Mouse (Mus musculus) cerebellum, adult (tissue): ENCODE measurements around the gene Ciz1.
A peak's percentile ranks its signal among the peaks of the same experiment; 100 is the strongest.

Experiments
- ATAC-seq: cut with Nextera tagmentation; 2 replicates; pipeline ENCODE4 v1.9.2; 2017; ENCODE audit warnings: mild to moderate bottlenecking, moderate library complexity, mixed read lengths; ENCODE audit not compliant: insufficient number of reproducible peaks, low FRiP score, low TSS enrichment

Gene Ciz1

DNA sequence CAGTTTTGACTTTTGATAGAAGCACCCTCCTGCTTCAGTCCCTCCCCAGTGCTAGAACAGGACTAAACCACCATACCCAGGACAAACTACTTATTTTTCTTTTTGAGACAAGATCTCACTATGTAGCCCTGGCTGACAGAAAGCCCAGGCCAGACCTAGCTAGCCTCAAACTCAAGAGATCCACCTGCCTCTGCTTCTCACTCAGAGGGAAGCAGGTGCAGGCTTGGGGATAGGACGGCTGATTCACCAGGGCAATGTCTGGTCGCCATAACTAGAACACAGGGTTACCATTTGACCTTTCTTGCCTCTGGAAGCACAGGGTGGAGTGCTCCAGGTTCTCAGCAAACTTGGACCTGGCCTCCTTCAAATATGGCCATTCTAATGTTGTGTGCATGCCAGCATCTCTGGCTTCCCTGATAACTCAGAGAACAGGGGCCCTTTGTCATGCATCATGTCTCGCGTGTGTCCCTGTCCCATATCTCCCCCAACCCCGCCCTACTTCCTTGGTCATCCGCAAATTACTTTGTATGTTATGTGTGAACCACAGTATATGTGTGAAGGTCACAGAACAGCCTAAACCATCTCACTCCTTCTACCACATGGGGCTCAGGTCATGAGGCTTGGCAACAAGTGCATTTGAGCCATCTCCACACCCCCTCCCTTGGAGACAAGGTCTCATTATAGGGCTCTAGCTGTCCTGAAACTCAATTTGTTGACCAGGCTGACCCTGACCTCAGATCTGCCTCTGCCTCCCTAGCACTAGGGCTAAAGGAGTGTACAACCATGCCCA lies 60.8 kb downstream of the Ciz1 start:
- ATAC-seq: no peak

DNA sequence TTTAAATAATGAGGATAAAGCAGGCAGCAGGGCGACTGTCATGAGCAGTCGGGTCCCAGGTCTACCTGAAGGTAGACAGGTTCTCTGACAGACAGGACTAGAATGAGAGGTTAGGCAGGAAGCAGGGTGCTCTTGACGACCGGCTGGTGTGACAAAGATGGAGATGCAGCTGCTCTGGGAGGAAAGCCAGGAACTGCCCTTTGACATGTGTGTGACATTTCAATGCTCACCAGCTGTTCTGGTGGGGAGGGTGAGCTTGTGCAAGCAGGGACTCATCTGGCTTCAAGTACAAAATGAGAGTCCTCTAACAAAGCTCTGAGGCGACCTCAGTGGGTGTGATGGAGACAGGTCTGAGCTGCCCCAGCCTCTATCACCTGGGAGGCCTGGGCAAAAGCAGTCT lies 61.8 kb downstream of the Ciz1 start:
- no peak for ATAC-seq

DNA sequence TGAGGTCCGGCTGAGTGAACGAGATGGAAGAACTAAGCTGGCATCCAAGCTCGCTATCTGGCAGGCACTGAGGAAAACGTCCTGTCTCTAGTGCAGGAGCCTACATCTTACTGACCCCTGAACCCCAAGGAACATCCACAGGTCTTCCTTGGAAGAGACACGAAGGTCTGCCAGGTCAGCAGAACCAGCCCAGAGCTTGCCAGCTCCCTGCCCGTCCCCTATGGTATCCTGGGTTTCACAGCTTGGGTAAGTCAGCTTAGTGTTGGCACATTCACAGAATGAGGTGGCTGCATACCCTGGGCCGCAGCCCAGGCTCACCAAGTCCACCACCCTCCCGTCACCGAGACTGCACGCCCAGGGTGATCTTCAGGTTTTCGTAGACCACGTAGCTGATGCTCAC lies 63.7 kb downstream of the Ciz1 start:
- no peak for ATAC-seq

DNA sequence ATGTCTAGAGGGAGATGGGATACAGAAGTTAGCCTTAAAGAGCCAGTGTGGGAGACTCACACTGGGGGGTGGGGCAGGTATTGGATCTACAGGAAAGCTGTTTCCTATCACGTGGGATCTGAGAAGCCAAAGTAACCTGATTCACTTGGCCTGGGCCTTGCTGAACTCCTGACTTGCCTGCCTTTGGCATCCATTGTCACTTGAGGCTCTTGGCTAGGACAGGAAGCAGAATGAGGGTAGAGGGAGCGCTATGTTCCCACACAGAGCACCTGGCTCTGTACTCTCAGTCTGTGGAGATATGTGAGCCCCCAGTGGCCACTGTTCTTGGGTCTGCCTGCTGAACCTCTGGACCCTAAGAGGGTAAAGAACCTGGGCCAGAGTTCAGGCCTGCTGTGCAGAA lies 64.4 kb downstream of the Ciz1 start:
- ATAC-seq: no peak

DNA sequence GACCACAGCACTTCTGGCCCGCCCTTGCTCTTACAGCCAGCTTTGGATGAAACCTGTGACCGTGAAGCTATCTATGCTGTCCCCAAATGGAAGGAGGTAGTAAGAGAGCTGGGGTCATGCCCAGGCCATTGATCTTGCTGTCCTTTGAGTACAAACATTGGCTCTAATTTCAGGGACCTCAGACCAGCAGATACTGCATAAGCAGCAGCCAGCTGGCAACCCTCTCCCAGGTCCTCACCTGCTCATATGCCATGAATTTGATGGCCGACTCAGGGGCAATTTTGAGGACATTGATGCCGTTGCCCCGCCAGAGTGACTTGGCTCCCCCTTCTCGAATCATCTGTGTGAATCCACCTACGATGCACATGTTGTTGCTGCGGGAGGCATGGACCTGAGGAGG lies 65.4 kb downstream of the Ciz1 start:
- no peak for ATAC-seq

DNA sequence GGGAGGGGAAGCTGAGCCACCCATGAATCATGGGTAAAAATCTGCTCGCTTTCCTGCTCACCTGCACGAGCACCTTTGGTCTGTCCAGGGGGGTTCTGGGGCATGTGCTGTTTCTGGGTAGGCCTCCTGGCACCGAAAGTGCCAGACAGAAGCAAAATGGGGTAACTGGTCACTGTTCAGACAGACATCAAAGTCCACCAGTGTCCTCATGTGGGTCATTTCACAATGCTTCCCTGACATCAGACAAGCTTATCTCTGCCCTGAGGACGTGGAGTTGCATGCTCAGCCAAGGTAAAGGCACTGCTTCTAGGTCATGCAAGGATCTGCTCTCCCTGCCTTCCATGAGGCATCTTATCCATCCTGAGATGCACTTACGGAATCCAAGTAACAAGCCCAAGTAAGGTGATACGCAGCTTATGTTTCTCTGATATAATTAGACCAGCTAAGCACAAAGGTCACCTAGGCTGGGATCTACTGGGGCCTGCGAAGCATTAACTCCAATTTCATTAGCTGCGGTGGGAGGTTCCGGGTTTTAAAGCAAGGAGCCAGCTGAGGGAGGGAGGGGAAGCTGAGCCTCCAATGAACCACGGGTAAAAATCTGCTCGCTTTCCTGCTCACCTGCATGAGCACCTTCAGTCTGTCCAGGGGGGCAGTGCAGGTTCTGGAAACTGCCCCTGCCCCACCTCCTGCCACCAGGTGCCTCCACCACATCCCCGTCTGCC lies 66.5 kb downstream of the Ciz1 start:
- ATAC-seq: no peak

DNA sequence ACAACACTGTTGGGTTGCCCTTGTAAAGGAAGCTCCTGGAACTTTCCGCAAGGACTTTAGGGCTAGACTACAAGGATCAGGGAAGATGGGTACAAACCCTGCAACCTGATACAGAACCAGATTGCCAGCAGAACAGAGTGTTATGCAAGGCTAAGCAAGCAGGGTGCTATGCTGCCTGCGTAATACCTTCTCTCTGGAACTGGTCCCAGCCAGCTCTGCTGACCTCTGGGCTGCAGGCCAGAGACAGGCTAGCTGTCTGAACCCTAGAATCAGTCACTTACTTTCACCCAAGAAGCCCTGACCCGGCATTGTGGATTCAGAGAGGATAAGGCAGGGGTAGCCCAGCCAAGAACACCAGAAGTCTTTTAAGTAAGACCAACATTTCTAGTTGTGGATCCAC lies 67.2 kb downstream of the Ciz1 start:
- ATAC-seq: no peak; the same call in 1 of the 2 replicates

DNA sequence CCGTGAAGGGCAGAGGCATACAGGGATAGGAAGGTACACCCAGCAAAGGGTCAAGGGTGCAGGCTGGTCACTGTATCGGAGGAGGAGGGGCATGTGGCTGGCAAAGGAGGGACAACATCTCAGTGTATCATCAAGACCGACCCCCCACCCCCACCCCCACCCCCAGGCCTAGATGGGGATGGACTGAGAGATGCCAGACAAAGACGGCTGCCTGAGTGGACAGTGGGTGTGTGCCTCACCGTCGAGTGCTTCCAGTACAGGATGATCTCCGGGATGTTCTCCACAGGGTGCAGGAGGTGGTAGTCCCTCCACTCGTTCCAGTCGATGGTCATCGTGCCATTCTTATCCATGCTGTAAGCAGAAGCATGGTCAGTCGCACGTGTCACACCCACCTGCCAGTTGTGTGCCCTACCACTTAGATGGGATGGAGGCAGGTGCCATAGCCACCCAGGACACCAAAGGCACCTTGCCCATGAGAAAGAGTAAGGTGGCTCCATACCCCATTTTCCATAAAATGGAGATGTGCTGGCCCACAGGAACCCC lies 68.0 kb downstream of the Ciz1 start:
- no peak for ATAC-seq

DNA sequence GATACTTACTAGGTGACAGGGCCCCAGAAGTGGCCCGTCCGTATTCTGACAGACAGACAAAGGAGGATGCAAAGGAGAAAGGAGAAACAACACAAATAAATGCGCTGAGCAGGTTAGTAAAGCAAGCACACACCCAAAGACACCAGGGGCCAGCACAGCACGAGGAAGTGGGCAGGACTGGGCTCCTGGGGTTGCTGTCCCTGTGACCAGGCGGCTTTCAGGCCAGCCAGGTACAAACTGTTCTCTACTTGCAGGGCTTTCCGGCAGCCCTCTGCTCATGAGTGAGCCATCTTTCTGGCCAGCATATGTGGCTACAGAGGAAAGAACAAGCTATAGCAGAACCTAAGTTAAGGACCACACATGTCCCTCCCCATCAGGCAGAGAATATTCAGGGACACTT lies 68.5 kb downstream of the Ciz1 start:
- ATAC-seq: no peak

DNA sequence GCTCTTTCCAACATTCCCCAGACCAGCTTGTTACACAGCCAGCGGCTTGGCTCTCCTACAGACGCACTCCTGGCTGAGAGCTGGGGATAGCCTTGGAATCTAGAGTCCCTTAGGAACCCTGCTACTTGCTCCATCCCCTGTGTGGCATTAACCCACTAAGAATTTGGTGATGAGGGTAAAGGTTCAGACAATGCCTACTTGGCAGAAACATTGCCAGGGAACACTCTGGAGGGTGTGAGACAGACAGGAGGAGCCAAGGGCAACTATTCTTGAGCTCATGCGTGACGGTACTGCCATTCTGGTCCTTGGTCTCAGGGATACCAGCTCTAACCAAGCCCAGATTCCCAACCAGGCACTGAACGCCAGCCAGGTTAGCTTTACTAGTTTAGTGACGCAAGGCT lies 69.7 kb downstream of the Ciz1 start:
- no peak for ATAC-seq

DNA sequence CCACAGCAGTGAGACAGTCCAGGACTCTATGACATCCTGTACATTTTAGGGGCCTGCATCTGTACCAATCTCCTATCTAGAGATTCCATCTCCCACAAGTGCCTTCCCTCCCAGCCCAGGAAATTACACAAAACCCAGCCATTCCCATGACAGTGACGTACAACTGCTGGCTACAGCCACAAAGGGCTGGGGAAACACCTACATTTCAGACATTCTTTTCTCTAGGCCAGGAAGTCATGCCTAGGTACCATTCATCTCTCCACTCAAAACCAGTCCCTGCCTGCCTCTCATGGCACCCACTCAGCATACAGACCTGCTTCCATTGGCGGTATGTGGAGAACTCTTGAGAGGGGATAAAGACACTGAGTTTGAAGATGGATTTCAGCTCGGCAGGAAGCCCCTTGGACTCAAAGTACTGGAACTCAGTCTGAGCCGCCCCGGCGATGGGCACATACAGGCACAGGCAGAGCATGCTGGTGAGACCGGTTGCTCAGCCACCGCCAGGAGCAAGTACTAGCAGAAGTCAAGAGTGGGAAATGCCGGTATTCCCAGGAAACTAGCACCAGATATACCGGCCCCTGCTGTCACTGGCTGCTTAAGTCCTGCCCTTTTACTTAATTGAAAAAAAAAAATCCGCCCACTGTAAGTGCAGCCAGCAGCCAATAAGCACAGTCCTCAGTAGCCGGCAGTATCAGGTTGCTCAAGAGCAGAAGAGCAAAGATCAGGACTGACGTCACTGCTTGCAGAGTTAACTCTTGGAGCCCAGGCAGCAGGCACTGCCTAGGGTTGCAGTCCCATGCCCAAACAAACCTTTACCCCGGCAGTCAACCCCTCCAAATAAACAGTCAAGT lies 71.6 kb downstream of the Ciz1 start:
- ATAC-seq: peak; percentile 58

DNA sequence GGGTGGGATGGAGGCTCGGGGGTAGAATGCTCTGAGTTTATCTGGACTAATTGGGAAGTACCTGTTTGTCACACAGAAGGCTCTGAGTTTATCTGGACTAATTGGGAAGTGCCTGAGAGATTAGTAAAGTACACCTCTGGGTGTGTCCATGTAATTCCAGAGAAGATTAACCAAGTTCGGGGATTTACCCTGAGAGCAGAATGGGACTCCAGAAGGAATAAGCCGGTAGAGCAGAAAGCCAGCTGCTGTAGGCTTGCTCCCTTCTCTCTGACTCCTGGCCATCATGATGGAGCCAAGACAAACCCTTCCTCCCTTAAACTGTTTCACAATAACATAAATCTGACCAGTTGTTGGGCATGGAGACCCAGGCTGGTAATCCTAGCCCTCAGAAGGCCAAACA lies 72.7 kb downstream of the Ciz1 start:
- ATAC-seq: no peak

DNA sequence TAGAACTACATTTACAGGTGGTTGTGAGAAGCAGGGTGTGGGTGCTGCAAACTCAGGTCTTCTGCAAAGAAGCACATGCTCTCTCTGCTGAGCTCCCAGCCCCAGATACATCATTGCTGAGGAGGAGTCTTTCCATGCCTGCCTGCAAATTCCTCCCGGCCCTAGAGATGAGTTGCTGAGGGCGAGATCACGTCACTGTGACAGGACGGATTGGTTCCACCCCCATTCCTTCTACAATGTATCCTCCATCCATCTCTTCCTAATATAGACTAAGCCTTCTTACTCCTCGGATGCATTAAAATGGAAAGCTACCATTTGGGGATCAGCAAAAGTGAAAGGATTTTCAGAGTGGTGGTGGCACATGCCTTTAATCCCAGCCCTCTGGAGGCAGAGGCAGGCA lies 73.4 kb downstream of the Ciz1 start:
- ATAC-seq: no peak

DNA sequence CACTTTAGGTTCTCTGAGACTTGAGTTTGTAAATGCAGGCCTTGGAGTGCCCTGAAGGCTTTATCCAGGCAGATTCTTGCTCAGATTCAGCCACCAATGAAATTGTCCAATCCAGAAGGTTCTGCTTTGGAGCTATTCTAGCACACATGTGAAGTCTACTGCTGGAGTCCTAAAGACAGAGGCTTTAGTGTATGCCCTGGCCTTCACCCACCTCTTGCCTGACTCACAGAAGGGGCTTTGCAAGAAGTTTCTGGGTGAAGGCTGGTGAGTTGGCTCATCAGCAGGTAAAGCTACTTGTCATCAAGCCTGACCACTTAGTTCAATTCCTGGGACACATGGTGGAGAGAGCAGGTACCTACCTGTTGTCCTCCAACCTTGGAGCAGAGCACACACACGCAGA lies 74.0 kb downstream of the Ciz1 start:
- no peak for ATAC-seq

DNA sequence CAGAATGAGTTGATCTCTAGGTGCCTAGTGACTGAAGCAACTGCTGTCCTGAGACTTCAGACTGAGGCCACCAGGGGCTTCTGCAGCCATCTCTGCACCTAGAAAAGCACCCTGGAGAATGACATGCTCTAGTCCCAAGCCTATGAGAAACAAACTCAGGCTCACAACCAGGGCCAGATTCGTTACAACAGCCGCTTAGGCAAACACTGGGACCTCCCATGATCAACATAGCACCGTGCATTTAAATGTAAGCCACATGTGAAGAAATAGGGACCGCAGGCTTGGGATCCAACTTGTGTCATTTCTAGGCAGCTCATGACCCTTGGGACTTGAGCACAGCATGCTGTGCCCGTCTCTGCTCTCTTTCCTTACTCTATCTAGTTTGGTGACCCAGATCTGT lies 75.6 kb downstream of the Ciz1 start:
- no peak for ATAC-seq

DNA sequence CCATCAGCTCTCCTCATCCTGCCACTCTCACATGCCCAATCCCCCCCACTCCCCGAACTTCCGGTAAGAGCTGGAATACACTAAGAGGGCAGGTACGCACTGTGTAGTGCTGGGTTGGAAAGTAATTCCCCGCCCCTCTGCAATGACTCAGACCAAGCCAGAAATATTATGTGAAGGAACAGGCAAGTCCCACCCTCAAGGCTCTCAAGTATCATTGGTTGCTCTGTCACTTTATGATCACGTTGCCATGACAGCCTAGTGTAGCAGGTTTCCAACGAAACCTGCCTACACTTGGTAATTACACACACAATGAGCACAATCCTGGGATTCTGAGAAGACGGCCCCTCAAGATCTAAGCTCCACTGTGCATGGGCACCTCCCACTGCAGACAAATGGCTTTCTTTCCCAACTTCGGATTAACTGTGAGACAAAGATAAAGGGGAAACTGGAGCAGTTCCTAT lies 76.2 kb downstream of the Ciz1 start:
- no peak for ATAC-seq

DNA sequence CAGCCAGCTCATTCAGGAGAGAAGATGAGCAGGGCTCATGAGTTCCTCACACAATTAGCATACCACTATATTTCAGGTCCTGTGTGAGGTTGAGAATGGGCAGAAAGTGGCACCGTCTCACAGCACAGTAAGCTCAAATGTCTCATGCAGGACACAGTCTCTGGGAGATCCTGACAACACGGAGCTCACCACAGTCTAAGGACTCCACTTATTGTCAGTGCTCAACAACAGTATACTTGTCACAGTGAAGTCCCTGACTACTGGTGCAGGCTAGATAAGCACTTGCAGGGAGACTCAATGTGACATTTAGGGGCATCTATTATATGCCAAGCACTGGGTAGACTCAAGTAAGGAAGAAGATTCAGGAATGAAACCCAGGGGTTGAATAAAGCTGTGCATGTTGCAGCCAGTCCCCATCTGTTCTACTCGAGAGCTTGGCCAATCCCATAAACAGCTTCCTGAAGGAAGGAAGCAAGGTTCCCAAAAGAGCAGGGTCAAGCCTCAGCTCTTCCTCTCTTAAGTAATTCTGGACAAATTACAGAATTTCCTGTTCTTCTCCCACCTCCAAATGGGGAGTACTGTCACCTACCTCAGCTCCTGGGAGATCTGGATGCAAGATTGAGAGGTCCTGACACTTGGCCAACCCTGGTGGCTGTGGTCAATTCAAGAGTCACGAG lies 77.2 kb downstream of the Ciz1 start:
- no peak for ATAC-seq
